Mouse (Mus musculus) C2C12 (cell line): ENCODE data around the gene Card9.

Source experiments
- CEBPB ChIP-seq: IDR thresholded peaks from one replicate; pipeline ENCODE4 v1.6.1; 2011; ENCODE audit warnings: low read depth, mild to moderate bottlenecking, control low read depth, moderate library complexity
- CTCF ChIP-seq: IDR thresholded peaks from one replicate; pipeline ENCODE4 v1.5.1; 2011; ENCODE audit not compliant: control insufficient read depth, insufficient read depth, insufficient read length
- MYOD1 ChIP-seq: IDR thresholded peaks from one replicate; pipeline ENCODE4 v1.6.1; 2011; ENCODE audit warnings: low read depth; ENCODE audit not compliant: control insufficient read depth, insufficient read length

DNA sequence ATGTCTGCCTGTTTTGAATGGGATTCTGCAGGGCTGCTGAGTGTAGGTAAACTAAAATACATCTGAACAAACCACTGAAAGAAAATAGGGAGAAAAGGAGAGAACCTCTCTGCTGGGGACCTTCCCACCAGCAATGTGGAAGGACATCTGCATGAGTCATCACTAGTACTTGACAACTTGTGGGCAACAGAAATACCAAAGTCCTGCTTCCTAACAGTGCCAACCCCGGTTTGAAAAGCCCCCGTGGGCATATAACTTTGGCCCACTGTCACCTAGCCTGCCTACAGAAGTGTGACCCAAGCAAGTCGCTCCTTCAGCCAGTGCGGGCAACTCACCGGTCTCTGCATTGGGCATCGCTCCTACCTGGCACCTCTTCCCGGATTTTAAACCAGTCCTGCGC is 11.7 kb upstream of the Card9 start:
- TF ChIP-seq CTCF = no peak
- no peak for TF ChIP-seq CEBPB
- no peak for TF ChIP-seq MYOD1
